Mouse (Mus musculus) thymus, postnatal 14 days (tissue): ENCODE measurements around the gene Galnt13.
"Not testable (repeated sequence)": the region's sequence is repeated elsewhere in the genome, so short reads cannot be mapped to it uniquely, and the experiment has no call there.

Experiments used
- DNase-seq: peaks from one replicate; pipeline ENCODE4 v3.0.0; 2021

Galnt13 gene

GRCm38 (mm10) chr2:54936369-54936768 is 500.3 kb downstream of the Galnt13 start:
- DNase-seq: no peak

GRCm38 (mm10) chr2:54937306-54937705 is 501.2 kb downstream of the Galnt13 start:
- DNase-seq: no peak

GRCm38 (mm10) chr2:54938075-54938474 is 502.0 kb downstream of the Galnt13 start:
- no peak for DNase-seq

GRCm38 (mm10) chr2:54943386-54943785 is 507.3 kb downstream of the Galnt13 start:
- no peak for DNase-seq

GRCm38 (mm10) chr2:54983839-54984238 is 547.7 kb downstream of the Galnt13 start:
- no peak for DNase-seq

- DNase-seq: not testable (repeated sequence)
These were observed 586.4 kb downstream of the Galnt13 start for GRCm38 (mm10) chr2:55022539-55022938.

- DNase-seq: no peak
These were observed 598.5 kb downstream of the Galnt13 start for GRCm38 (mm10) chr2:55034610-55035009.

GRCm38 (mm10) chr2:55065469-55066315 is 629.6 kb downstream of the Galnt13 start:
- DNase-seq: no peak

GRCm38 (mm10) chr2:55085580-55085979 is 649.5 kb downstream of the Galnt13 start:
- no peak for DNase-seq

- no peak for DNase-seq
These were observed 651.9 kb downstream of the Galnt13 start for GRCm38 (mm10) chr2:55088034-55088433.

GRCm38 (mm10) chr2:55090332-55090731 is 654.2 kb downstream of the Galnt13 start:
- DNase-seq: no peak

GRCm38 (mm10) chr2:55091495-55091894 is 655.4 kb downstream of the Galnt13 start:
- DNase-seq: no peak

GRCm38 (mm10) chr2:55099100-55099499 is 663.0 kb downstream of the Galnt13 start:
- DNase-seq: no peak

- no peak for DNase-seq
These were observed 665.2 kb downstream of the Galnt13 start for GRCm38 (mm10) chr2:55101279-55101678.

GRCm38 (mm10) chr2:55103521-55103920 is 667.4 kb downstream of the Galnt13 start:
- no peak for DNase-seq

GRCm38 (mm10) chr2:55107828-55108227 is 671.7 kb downstream of the Galnt13 start:
- DNase-seq: no peak

- DNase-seq: no peak
These were observed 717.0 kb downstream of the Galnt13 start for GRCm38 (mm10) chr2:55153089-55153488.

- no peak for DNase-seq
These were observed 728.7 kb downstream of the Galnt13 start for GRCm38 (mm10) chr2:55164781-55165180.
